Comparison of ENCODE assay signal across 21 mouse cellular contexts in the genomic region with DNA sequence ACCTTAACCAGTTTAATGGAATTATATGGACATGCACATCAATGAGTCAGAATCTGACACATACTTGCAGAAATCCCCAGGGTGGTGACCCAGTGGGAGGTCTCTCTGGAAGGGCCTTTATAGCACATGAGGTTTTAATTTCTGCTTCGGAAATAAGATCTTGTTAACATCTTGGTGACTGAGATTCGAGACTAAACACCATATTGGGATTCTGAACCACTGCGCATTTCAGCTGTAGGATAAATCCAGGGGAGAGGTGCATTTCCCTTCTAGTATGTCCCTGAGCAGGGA. TPM values are rescaled to one million over a fixed set of nuclear protein-coding genes. Genes with fewer than 3 reads are reported as not detected.
DNase-seq lines count a peak whose midpoint lies in the region; ATAC-seq lines count a peak whose summit lies in the region.
"Had no signal": no experiment of that assay in that cellular context is flagged by ENCODE, and none has a peak within 500 bp of the region (broad histone marks: within the 10 kb centered on the region; RNA-seq: fewer than 3 reads in every experiment).

No protein-coding gene starts in this region.

- H3K27ac ChIP-seq in midbrain, embryonic 11.5 days (ENCODE audit: low read depth, low read length): no peak overlapping the region
- H3K27ac ChIP-seq in midbrain, embryonic 13.5 days: no peak overlapping the region
- H3K27ac ChIP-seq in limb, embryonic 10.5 days: peak overlapping the region; percentile 62; the same call in 1 of the 2 replicates
- H3K27ac ChIP-seq: hindbrain, embryonic 12.5 days; limb, embryonic 13.5 days; liver, embryonic 15.5 days; neural tube, embryonic 12.5 days had no signal

- peak; percentile 28 for DNase-seq in embryo, embryonic 10.5 days (ENCODE audit: low spot score)
- DNase-seq in embryo, embryonic 9.5 days (ENCODE audit: extremely low spot score): no peak
- DNase-seq in midbrain, embryonic 11.5 days (ENCODE audit: low spot score, missing footprints): peak; percentile 51
- DNase-seq in limb, embryonic 10.5 days (ENCODE audit: low spot score): no peak
- no peak for DNase-seq in layer of hippocampus, postnatal 25 days (ENCODE audit: extremely low spot score in 1 of 2, low spot score in 1 of 2)
- no peak for DNase-seq in right cerebral cortex, postnatal 25 days
- no peak for DNase-seq in layer of hippocampus, adult 18-20 months (ENCODE audit: low spot score in 2 of 2)
- DNase-seq: adrenal gland, postnatal 25 days; cerebellum, adult 9-10 months; gastrocnemius, postnatal 14 days; kidney, adult 9 months; thymus, postnatal 14 days had no signal

- H3K4me1 ChIP-seq in midbrain, embryonic 11.5 days (ENCODE audit: control insufficient read depth, insufficient read depth, low read length): no peaks in the 10 kb centered on the region
- H3K4me1 ChIP-seq in midbrain, embryonic 13.5 days (replicated peaks): no peaks in the 10 kb centered on the region
- peaks cover 23% of the 10 kb centered on the region for H3K4me1 ChIP-seq in limb, embryonic 10.5 days
- H3K4me1 ChIP-seq: hindbrain, embryonic 12.5 days; liver, embryonic 15.5 days; neural tube, embryonic 12.5 days had no signal

- no peaks in the 10 kb centered on the region for H3K36me3 ChIP-seq in midbrain, embryonic 11.5 days (ENCODE audit: control insufficient read depth, insufficient read depth, low read length)
- no peaks in the 10 kb centered on the region for H3K36me3 ChIP-seq in midbrain, embryonic 13.5 days
- no peaks in the 10 kb centered on the region for H3K36me3 ChIP-seq in limb, embryonic 10.5 days
- H3K36me3 ChIP-seq: hindbrain, embryonic 12.5 days; neural tube, embryonic 12.5 days had no signal

- H3K4me3 ChIP-seq in midbrain, embryonic 11.5 days (ENCODE audit: low read depth, low read length): no peak overlapping the region
- H3K4me3 ChIP-seq in midbrain, embryonic 13.5 days (replicated peaks): no peak overlapping the region
- H3K4me3 ChIP-seq in limb, embryonic 10.5 days: no peak overlapping the region
- H3K4me3 ChIP-seq: hindbrain, embryonic 12.5 days; limb, embryonic 13.5 days; liver, embryonic 15.5 days; neural tube, embryonic 12.5 days had no signal

- H3K9ac ChIP-seq in midbrain, embryonic 11.5 days (ENCODE audit: low read length): no peak overlapping the region
- H3K9ac ChIP-seq in midbrain, embryonic 13.5 days (replicated peaks): no peak overlapping the region
- H3K9ac ChIP-seq: hindbrain, embryonic 12.5 days; limb, embryonic 13.5 days; liver, embryonic 15.5 days; neural tube, embryonic 12.5 days had no signal

- no peak overlapping the region for H3K4me2 ChIP-seq in midbrain, embryonic 11.5 days
- no peak overlapping the region for H3K4me2 ChIP-seq in midbrain, embryonic 13.5 days (replicated peaks)
- H3K4me2 ChIP-seq: hindbrain, embryonic 12.5 days; limb, embryonic 13.5 days; liver, embryonic 15.5 days; neural tube, embryonic 12.5 days had no signal

- 79% methylated on average over 3 of the region's 3 CpGs for WGBS in midbrain, embryonic 11.5 days
- WGBS in midbrain, embryonic 13.5 days: 79% methylated on average over 3 of the region's 3 CpGs
- WGBS in limb, embryonic 10.5 days: 36% methylated on average over 3 of the region's 3 CpGs

- no peak for ATAC-seq in midbrain, embryonic 11.5 days (ENCODE audit: low FRiP score)
- no peak for ATAC-seq in midbrain, embryonic 13.5 days
- ATAC-seq: lung, postnatal 0 days had no signal

- H3K9me3 ChIP-seq in midbrain, embryonic 11.5 days (ENCODE audit: control insufficient read depth, low read length): no peaks in the 10 kb centered on the region
- H3K9me3 ChIP-seq in midbrain, embryonic 13.5 days: no peaks in the 10 kb centered on the region
- H3K9me3 ChIP-seq in limb, embryonic 10.5 days (replicated peaks): no peaks in the 10 kb centered on the region
- H3K9me3 ChIP-seq: hindbrain, embryonic 12.5 days; limb, embryonic 13.5 days; liver, embryonic 15.5 days; neural tube, embryonic 12.5 days had no signal

- no peaks in the 10 kb centered on the region for H3K27me3 ChIP-seq in midbrain, embryonic 11.5 days (ENCODE audit: control insufficient read depth, insufficient read depth, low read length)
- no peaks in the 10 kb centered on the region for H3K27me3 ChIP-seq in midbrain, embryonic 13.5 days
- no peaks in the 10 kb centered on the region for H3K27me3 ChIP-seq in limb, embryonic 10.5 days (ENCODE audit: low read depth, poor library complexity, severe bottlenecking)
- H3K27me3 ChIP-seq: CH12.LX; hindbrain, embryonic 12.5 days; liver, embryonic 15.5 days; neural tube, embryonic 12.5 days had no signal

RNA-seq across cellular contexts. Expression of a gene that starts 1.9 kb away (rescaled TPM):
- 0.06 TPM in 1 of 2 replicates, not detected in the other for polyA plus RNA-seq in midbrain, embryonic 11.5 days (2014; fragmentation: Nextera tagmentation; extraction: Ambion mirVana)
- polyA plus RNA-seq in midbrain, embryonic 13.5 days (2015; fragmentation: Nextera tagmentation; extraction: Ambion mirVana): 0.09 and 0.15 TPM in 2 replicates
- 0.05 TPM in 2 replicates for polyA plus RNA-seq in limb, embryonic 10.5 days (2016; fragmentation: Nextera tagmentation; extraction: Ambion mirVana)
- total RNA-seq in layer of hippocampus, postnatal 25 days (2021): not detected
- not detected for total RNA-seq in layer of hippocampus, adult 18-20 months (2021)
- total RNA-seq: adrenal gland, postnatal 25 days; CH12.LX; left cerebral cortex, adult 18-20 months had no signal
- polyA plus RNA-seq: spleen, adult 2 months had no signal

Comparison
In these comparisons a context has a peak if more than half of its experiments do, and no peak if none do; other contexts are left out.
1. DNase-seq: peak in embryo, embryonic 10.5 days (single experiment) and midbrain, embryonic 11.5 days (single experiment); none in embryo, embryonic 9.5 days (single experiment), limb, embryonic 10.5 days (single experiment), layer of hippocampus, postnatal 25 days (0 of 2), right cerebral cortex, postnatal 25 days (single experiment) and layer of hippocampus, adult 18-20 months (0 of 2).